Mouse (Mus musculus) olfactory bulb, adult 2 months (tissue): ENCODE measurements around the gene St7. TPM values are rescaled to one million over a fixed set of nuclear protein-coding genes. Genes with fewer than 3 reads are reported as not detected.

ENCODE experiments used
- H3K27ac ChIP-seq: fragments of 200-500 bp; 2 replicates; pipeline ENCODE4 v1.5.1; 2012; ENCODE audit warnings: low read depth, low read length; ENCODE audit not compliant: insufficient read depth
- H3K4me1 ChIP-seq: fragments of 200-500 bp; 2 replicates; pipeline ENCODE4 v1.6.1; 2012; ENCODE audit warnings: low read length; ENCODE audit not compliant: control insufficient read depth, insufficient read depth
- H3K4me3 ChIP-seq: fragments of 200-500 bp; 2 replicates; pipeline ENCODE4 v1.5.1; 2012; ENCODE audit warnings: mild to moderate bottlenecking, low read depth, low read length, moderate library complexity; ENCODE audit not compliant: insufficient read depth
- CTCF ChIP-seq: fragments of 200-500 bp; IDR thresholded peaks from 2 replicates; pipeline ENCODE4 v1.5.1; 2012; ENCODE audit warnings: low read depth, mild to moderate bottlenecking, low read length, moderate library complexity; ENCODE audit not compliant: insufficient read depth
- POLR2A ChIP-seq: fragments of 200-500 bp; IDR thresholded peaks from 2 replicates; pipeline ENCODE4 v1.6.1; 2012; ENCODE audit warnings: mild to moderate bottlenecking, low read depth, low read length, moderate library complexity; ENCODE audit not compliant: insufficient read depth
- WGBS: fragments of 180-500 bp; shearing (Covaris S2); methylation state at CpG from one replicate; pipeline ENCODE4 v1.1.7; 2018; 5-methylcytosine and 5-hydroxymethylcytosine counted together
- polyA plus RNA-seq: library from polyadenylated mRNA; stranded (reverse); fragments of >200 nt; gene quantifications from 2 replicates; pipeline ENCODE4 v1.2.4, GENCODE M21; 2012; ENCODE audit warnings: low replicate concordance; ENCODE audit not compliant: missing spikeins, insufficient read depth, insufficient read length

Gene St7
- polyA plus RNA-seq, 1 experiment: not detected

DNA sequence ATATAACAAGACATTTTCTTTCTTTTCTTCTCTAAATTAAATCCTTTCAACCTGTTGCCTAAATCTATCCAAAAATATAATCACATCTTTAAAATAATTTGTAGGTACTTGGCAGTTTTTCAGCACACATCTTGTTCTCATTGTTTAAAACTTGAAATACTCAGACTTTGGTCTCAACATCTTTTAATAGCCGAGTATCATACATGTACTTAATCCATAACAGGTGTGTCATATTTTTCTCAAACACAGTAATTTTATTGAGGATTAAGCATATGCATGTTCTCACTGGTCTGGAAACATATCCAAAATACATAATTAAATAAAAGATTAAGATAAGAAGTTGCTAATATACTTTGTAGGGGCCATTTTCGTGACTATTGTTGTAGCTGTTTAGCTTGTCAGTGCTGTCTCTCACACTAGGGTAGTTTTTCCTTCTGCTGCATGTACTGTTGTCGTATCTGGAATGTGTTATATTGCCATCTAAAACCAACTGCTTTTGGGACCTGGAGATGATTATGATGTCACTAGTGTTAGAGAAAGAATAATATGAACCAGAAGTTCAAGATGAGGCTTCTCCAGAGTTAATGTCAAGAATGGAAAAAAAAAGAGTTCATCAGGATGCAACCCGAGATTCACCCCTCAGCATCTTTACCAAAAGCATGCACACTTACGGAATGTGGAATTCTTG is 161.0 kb downstream of the St7 start:
- Histone ChIP-seq H3K4me1 (no peaks in the 10 kb centered on the region), H3K4me3 (no peak overlapping the region), H3K27ac (no peak overlapping the region)
- WGBS: 90% methylated on average over 5 of the region's 5 CpGs
- TF ChIP-seq CTCF: no peak
- TF ChIP-seq POLR2A: no peak

- no peak overlapping the region for H3K4me3 ChIP-seq
- TF ChIP-seq CTCF (no peak), POLR2A (no peak)
- 93% methylated on average over 2 of the region's 2 CpGs for WGBS
- H3K4me1 ChIP-seq: no peaks in the 10 kb centered on the region
- no peak overlapping the region for H3K27ac ChIP-seq
Measured at GRCm38 (mm10) chr6:17855616-17856015, 162.9 kb downstream of the St7 start.

- TF ChIP-seq CTCF (no peak), POLR2A (no peak)
- Histone ChIP-seq H3K4me1 (no peaks in the 10 kb centered on the region), H3K4me3 (no peak overlapping the region), H3K27ac (no peak overlapping the region)
- WGBS: 88% methylated on average over 1 of the region's 1 CpGs
Measured at GRCm38 (mm10) chr6:17859564-17859963, 166.8 kb downstream of the St7 start.

- Histone ChIP-seq H3K27ac (no peak overlapping the region), H3K4me3 (no peak overlapping the region), H3K4me1 (no peaks in the 10 kb centered on the region)
- TF ChIP-seq POLR2A (no peak), CTCF (no peak)
- WGBS: 95% methylated on average over 1 of the region's 1 CpGs
Measured at GRCm38 (mm10) chr6:17860463-17860862, 167.7 kb downstream of the St7 start.

- 17% methylated on average over 1 of the region's 1 CpGs for WGBS
- Histone ChIP-seq H3K4me3 (no peak overlapping the region), H3K27ac (no peak overlapping the region), H3K4me1 (peaks cover 2% of the 10 kb centered on the region; the same call in 1 of the 2 replicates)
- TF ChIP-seq POLR2A: no peak
- TF ChIP-seq CTCF: no peak
Measured at GRCm38 (mm10) chr6:17867796-17868195, 175.1 kb downstream of the St7 start.

DNA sequence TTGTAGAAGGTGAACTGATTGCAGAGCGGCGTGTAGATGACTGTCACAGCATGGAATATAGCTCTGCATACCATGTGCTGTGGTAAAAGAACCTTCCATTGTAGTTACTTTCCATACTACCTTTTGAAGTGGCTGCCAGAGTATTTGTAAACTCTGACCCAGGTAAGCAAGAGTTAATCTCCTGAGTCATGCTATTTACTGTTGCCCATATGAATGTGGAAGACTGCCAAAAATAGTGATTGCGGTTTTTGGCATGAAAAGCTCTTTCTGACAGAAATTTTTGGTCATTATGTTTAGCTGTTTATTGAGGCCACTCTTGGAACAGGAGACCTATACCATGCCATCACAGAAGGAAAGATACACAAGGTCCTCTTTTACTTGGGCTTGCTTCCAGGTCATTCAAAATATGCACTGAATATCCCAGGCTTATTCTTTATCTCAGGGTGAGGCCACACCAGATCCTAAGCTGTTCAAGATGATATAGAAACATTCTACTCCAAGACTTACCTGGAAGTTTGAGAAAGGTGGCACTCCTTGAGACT is 179.2 kb downstream of the St7 start:
- Histone ChIP-seq H3K4me1 (peaks cover 9% of the 10 kb centered on the region), H3K4me3 (no peak overlapping the region), H3K27ac (no peak overlapping the region)
- TF ChIP-seq POLR2A (no peak), CTCF (no peak)
- 80% methylated on average over 3 of the region's 3 CpGs for WGBS

GRCm38 (mm10) chr6:17875606-17876005 is 182.9 kb downstream of the St7 start:
- whole genome bisulfite sequencing: 39% methylated on average over 7 of the region's 7 CpGs
- TF ChIP-seq CTCF (no peak), POLR2A (no peak)

GRCm38 (mm10) chr6:17876023-17876613 is 183.4 kb downstream of the St7 start:
- WGBS: 77% methylated on average over 3 of the region's 3 CpGs
- no peak overlapping the region; the same call in 1 of the 2 replicates for H3K27ac ChIP-seq
- no peak overlapping the region for H3K4me3 ChIP-seq
- H3K4me1 ChIP-seq: peaks cover 7% of the 10 kb centered on the region
- no peak for TF ChIP-seq CTCF

More at GRCm38 (mm10) chr6:17875606-17876005, 182.9 kb downstream of the St7 start:
- Histone ChIP-seq H3K4me3 (no peak overlapping the region), H3K27ac (peak overlapping the region; percentile 89), H3K4me1 (peaks cover 7% of the 10 kb centered on the region)

DNA sequence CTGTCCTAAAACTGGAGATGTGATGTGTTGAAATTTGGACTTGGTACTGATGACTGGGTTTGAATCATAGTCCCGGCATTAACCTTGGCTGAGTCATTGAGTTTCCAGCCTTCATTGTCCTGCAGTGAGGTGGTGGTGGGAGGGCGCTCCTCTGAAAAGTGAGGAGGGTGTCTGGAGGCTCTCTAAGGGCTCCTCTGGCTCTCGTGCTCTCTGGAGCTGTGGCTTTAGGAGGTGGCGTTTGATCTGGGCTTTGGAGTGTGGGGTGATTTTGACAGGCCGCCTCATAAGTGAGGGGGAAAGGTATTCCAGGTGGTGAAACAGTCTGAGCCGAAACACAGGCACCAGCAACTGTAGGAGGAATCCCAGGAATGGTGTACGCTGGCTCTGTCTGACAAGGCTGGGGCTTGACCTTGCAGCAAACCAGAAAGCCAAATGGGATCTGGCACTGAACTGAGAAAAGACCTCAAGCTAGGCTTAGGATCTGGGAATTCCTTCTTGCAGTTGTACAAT is 184.0 kb downstream of the St7 start:
- H3K4me1 ChIP-seq: peaks cover 7% of the 10 kb centered on the region
- TF ChIP-seq CTCF (no peak), POLR2A (no peak)
- no peak overlapping the region for H3K27ac ChIP-seq
- 70% methylated on average over 7 of the region's 7 CpGs for WGBS
- no peak overlapping the region for H3K4me3 ChIP-seq

DNA sequence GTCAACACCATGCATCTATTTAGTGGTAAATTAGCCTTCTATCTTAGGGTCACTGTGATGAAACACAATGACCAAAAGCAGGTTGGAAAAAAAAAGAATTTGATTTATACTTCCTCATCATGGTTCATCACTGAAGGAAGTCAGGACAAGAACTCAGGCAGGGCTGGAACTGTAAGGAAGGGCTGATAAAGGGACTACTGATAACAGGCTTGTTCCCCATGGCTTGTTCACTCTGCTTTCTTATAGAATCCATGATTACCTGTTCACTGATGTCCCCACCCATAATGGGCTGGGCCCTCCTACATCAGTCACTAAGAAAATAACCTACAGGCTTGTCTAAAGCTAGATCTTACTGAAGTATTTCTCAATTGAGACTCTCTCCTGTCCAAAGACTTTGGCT is 190.2 kb downstream of the St7 start:
- no peak overlapping the region for H3K4me3 ChIP-seq
- H3K27ac ChIP-seq: no peak overlapping the region
- H3K4me1 ChIP-seq: no peaks in the 10 kb centered on the region
- no peak for TF ChIP-seq POLR2A
